Mouse (Mus musculus): ENCODE data around the gene Stat5b.
A peak's percentile ranks its signal among the peaks of the same experiment; 100 is the strongest.

Gene Stat5b

DNA sequence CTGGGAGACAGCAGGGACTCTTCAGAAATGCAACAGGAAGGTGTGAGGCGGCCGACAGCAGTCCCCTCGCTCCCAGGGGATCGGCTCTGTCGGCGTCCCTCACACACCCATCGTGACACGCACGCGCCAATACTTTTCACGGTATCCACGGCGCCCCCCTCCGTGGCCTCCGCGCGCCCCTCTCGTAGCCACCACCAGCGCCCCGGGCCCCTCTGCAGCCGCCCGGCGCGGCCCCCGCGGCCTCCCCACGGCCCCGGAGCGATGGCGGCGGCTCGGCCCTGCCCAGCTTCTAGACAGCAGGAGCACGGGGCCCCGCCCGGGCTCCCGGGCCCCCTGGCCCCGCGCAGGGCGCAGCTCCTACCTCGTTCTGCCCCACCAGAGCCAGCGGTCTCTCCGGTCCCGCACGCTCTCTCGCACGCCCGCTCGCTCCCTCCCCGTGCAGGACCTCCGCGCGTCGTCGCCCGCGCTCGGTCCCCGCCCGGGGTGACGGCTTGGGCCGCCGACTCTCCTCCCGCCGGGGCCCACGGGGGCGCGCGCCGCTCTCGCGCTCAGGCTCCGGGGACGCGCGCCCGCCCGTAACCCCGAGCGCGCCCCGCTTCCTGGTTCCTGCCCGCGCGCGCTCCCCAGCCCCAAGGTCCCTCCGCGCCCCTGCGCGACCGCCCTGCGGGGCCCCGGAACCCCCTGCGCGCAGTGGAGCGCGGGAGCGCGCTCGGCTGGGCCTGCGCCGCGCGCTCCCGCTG is at the start of gene Stat5b:
TSS of gene Stat5b (minus strand) at position 687 of the 740 bp plus-strand sequence.
- DNase-seq (ENCODE audit: low read depth): peak; percentile 46

DNA sequence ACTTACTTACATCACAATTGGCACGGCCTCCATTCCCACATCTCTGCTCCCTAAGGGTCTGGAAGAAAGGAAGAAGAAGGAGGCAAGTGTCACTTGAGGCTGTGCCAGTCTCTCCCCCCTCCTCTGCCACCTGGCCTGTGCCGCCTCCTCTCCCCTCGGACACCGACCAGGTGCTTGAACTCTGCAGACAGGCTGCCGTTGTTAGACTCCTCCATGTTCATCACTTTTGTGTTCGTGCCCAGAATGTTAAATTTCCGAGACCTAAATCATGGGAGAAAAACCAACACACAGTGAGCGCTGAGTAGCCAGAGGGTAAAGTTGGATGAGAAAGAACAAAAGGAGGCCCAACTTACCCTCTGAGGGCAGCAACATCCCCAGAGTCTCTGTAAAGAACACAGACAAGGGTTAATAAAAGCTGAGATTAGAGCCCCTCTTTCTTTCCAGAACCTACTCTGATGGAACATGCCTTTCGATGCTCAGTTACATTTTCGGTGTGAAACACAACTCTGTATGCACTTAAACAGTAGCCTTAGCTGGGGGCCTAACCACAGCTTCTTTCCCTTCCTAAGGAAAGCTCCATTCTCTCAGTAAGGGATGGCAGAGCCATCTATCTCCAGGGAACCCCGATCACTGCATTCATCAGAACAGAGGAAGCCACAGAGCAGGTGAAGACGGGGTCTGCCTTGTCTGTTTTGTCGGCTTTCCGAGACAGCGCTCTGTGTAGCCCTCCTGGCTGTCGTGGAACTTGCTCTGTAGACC is 48.1 kb upstream of the Stat5b start:
- no peak for DNase-seq (ENCODE audit: low read depth)

DNA sequence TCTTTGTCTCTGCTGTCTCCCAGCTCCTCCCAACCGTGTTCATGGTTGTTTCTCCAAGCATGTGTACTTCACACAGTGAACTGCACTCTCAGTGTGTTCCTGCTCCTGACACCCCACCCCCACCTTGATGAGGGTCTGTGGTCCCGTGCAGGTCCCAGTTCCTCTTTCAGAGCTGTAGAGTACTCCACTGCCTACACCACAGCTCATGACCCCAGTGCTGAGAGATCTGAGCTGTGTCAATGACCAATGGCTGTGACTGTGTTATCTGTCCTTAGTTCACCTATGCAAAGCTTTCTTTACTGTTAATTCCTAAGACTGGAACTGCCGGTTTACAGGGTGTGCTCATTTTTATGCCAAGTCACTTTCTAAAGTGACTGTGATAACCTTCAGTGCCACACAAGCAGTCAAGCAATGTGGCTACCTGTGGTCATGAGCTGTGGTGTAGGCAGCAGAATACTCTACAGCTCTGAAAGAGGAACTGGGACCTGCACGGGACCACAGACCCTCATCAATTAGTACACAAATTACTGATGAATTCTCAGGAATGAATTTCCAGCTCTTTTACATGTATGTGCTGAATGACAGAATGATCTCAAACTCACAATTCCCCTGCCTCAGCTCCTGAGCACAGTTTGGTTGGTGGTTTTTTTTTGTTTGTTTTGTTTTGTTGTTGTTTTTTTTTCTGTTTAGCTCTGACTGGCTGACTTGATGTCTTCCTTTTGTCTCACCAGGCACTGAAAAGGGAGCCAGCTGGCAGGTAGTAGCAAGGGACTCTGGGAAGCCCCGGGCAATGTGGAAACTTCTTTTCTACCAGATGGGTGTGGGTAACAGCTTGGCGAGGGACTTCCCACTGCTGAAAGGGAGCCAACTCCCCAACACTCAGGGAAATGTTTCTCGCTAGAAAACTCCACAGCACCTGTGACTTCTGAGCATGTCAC is 47.0 kb upstream of the Stat5b start:
- no peak for DNase-seq (ENCODE audit: low read depth)

DNA sequence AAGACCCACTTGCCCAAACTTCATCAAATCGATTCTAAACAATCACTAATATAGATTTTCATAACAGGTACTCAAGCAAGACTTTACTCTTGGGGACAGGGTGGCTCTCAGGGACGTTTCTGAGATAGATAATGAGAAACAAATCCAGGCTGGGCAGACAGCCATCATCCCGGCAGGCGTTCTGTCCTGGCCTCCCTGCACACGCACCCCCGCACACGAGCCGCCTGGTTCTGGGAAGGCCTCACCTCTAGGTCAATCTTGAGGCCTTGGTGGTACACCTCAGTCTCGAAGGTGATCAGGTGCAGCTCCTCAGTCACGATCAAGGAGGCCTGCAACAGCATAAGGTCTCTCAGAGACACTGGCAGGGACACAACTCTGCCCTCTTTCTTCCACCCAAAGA is 45.6 kb upstream of the Stat5b start:
- DNase-seq (ENCODE audit: low read depth): no peak

DNA sequence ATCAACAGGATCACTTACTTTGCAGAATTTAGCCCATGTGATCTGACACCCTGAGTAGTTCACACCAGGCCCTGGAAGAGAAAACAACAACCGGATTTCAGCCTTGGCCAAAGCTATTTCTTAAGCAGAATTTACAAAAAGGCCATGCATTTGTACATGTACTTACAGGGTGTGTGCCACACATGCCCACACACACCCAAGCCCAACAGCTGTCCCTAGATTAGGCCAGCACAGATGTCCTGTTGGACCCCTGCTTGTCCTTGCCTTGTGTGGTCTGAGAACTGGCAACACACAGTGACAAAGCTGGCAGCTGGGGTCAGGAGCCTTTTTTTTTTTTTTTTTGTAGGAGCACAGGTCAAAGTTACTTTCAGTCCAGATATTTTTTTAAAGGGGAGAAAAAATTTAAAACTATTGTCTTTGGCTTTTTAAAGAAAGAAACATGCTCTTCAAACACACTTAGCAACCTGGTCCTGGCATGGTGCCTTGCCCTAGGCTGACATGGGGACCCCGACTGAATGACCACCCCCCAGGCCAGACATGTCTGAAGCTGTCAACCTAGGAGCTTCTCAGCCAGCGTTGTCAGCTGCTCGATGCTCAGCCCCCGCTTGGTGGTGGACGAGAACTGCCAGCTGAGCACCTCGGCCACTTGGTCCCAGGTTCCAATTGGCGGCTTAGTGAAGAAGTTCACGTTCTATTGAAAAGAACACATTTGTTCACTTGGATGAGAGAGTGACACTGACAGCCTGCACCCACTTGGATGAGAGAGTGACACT is 43.8 kb upstream of the Stat5b start:
- DNase-seq (ENCODE audit: low read depth): no peak

DNA sequence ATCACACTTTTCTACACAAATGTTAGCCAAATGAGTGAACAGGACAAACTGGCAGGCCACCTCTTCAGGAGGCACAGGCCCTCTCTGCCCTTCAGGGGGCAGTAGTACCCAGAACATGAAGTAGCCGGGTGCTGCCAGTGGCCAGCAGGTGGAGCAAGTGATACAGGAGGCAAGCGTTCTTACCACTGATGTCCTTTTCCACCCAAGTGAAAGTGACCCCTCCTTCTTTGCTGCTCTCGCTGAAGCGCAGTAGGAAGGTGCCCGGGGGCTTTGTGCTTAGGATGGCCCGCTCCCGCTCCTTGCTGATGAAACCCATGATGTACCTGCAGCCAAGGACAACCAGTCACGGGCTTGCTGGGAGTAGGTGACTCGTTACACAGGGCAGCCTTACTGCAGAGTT is 43.0 kb upstream of the Stat5b start:
- DNase-seq (ENCODE audit: low read depth): peak; percentile 95

DNA sequence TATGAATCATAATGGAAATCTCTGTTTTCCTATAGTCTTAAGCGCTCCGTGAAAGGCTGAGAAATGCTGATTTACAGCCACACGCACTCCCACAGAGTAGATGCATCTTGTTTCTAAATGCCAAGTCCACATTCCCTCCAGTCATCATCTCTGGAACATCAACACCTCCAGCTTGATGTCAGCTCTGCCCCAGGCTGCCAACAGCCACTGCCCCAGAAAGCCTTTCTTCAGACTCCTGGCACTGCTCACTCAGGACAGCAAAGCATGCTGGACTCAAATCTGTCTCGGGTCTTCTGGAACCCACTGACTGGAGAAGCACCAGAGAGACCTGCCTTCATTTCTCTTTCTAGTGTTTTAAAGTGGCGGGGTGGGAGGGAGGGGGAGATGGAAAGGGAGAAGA is 41.9 kb upstream of the Stat5b start:
- no peak for DNase-seq (ENCODE audit: low read depth)

DNA sequence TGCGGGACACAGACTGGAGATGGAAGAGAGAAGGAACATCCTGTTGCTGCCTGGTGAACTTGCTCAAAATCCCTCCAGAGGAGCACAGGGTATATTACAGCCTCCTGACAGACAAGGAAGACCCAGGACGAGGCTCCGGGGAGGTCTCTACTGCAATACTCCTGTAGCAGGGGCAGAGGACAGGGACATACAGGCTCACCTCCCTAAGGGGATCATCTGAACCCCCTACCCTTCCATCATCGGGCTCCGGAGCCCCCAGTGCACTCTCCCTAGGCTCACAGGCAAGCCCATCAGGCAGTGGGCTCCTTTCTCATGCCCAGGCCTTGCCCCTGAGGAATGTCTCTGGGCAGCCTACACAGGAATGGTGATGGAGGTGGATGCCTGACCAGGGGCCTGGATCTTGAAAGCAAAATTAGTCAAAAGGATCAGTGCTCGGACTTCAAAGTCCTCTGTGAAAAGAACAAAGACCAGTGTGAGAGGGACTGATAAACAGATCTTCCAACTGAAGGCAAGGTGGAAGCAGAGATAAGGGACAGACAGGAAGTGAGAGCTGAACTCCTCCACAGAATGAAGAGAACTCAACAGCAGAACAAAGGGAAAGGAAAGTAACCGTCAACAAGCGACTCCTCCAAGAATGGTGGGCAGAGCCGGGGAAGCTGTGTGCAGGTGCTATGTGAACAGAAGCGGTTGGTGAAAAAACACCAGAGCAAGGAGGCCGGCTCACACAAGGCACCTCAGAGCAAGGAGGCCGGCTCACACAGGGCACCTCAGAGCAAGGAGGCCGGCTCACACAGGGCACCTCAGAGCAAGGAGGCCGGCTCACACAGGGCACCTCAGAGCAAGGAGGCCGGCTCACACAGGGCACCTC is 41.0 kb upstream of the Stat5b start:
- peak; percentile 97 for DNase-seq (ENCODE audit: low read depth)

DNA sequence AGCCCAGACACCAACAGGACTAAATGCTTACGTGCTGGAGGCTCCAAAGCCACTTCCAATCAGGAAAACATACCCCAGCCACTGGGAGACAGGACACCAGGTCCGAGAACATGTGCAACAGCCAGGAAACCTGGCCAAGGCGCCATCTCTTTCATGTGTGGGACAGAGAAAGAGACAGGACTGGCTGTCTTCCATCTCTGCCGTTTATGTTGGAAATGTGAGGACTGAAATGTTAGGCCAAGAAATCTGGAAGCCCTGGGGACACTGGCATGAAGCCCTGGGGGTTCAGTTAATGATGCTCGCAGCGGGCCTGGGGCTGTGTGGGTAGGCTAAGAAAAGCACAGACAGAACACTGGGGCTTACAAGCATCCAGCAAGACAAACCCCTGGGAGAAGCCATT is 40.0 kb upstream of the Stat5b start:
- no peak for DNase-seq (ENCODE audit: low read depth)

DNA sequence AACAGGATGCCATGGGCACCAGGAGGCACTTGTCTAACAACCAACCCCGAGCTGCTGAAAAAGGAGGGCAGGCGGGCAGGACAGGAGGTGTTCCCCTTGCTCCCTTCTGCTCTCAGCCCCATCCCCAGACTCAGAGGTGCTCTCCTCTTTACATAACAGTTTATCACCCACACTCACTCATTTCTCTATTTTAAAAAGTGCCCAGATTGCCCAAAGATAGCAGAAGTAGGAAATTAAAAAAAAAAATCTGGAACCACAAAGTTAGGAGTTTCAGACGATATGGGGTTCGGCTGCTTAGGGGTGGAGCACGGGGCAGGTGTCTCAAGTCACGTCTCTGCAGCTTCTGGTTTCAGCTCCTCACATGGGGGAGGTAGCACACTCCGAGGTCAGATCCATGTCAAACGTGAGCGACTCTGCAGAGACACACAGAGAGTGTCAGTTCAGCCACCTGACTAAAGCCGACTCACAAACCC is 37.9 kb upstream of the Stat5b start:
- peak; percentile 57 for DNase-seq (ENCODE audit: low read depth)

DNA sequence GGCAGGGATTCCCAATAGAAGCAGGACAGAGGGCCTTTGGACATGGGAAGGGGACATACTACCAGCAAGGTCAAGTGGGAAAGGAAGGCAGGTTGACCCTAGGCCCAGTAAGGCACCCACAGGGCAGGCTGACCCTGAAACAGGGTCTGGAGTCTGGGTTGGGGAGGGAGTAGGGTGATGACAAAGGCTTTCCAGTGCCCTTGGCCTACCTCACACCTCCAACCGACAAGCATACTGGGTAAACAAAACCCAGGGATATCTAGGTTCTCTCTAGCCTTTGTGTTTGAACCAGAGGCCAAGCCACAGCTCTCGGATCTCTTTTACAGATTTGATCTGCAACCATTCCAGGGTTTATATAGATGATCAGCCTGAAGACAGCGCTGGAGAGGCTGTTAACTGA is 37.2 kb upstream of the Stat5b start:
- no peak for DNase-seq (ENCODE audit: low read depth)

DNA sequence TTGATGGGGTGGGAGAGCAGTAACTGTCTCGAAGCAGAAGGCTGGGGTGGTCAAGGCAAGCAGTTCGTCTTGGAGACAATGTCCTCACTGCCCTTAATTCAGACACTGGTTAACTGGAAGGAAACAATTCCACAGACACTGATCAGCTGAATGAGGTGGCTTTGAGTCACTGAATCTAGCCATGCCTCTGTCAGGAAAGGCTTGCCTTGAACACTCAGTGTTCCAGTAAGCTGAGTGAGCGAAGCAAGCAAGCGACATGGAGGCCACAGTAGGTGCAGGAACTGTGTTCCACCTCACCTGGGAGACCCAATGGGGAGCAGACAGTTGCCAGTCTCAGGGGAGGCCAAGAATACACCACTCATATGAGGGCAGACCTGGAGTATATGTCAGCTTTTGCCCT is 36.7 kb upstream of the Stat5b start:
- DNase-seq (ENCODE audit: low read depth): no peak

DNA sequence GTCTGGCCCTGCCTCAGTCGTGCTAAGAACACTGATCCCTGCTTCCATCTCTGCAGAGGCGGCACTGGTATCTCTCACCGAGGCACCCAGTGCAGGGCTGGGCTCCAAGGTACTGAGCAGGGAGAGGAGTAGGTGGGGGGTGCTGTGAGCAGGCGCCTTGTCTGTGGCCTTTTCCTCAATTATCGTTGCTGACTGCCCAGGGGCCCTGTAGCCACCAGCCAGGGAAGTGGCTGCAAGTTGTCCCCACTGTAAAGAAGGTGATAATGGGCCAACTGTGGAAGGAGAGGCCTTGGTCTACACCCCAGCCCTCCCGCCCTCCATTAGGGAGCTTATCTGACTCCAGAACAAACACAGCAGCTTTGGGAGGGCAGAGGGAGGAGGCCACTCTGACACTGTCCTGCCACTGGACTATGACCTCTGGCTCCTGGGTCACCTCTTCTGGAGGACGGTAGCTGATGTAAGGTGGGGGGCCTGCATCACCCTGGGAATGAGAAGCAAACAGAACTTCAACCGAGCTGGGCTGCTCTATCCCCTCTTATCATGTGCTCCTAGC is 35.7 kb upstream of the Stat5b start:
- DNase-seq (ENCODE audit: low read depth): no peak

DNA sequence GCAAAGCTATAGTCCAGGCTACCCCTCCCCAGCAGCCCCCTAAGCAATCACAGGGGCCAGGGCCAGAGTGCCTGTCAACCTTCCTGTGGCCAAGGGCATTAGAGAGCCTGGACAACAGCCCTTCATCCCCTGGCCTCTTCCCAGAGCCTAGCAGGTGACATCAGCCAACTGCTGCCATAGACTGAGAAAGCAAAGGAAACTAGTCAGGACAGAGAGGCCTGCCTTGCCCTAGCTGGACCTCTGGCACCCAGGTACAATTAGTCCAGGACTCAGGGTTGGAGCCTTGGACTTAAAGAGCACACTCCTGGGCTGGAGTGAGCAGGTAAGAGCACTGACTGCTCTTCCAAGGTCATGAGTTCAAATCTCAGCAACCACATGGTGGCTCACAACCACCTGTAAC is 34.9 kb upstream of the Stat5b start:
- no peak for DNase-seq (ENCODE audit: low read depth)

DNA sequence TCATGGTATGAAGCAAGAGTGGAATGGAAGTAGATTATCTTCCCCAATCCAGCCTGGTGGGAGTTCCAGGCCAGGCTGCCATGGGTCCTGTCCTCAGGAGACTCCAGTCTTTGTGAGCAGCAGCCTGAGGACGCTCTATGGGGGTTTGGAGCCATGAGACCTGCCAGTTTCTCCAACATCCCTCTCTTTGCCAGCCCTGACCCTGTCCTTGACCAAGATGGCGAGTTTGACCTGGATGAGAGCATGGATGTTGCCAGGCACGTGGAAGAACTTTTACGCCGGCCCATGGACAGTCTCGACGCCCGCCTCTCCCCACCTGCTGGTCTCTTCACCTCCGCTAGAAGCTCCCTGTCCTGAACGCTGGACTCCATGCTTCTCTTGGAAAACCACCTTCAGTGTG is 33.1 kb upstream of the Stat5b start:
- DNase-seq (ENCODE audit: low read depth): no peak

DNA sequence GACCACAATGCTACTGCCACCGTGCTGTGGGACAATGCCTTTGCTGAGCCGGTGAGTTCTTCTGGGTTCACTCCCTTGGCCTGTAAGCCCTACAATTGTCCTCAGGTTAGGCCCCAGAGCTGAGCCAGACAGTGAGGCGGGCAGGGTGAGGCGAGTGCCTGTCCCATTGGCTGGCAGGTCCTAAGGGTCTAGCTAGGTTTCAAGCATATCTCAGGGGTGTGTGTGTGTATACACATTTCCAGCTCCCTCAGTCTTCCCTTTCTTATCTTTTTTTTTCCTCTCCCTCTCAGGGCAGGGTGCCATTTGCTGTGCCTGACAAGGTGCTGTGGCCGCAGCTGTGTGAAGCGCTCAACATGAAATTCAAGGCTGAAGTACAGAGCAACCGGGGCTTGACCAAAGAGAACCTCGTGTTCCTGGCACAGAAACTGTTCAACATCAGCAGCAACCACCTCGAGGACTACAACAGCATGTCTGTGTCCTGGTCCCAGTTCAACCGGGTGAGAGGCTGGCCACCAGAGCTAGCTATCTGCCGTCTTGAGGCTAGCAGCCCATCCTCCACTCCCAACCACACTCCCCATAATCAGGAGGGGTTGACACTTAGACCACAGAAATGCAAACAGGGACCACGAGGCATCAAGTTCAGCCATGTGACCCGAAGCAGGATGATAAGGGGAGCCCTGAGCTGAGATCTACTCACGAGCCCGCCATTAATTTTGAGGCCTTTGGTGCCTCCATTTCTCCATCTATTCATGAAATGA is 29.0 kb upstream of the Stat5b start:
- DNase-seq (ENCODE audit: low read depth): peak; percentile 34

DNA sequence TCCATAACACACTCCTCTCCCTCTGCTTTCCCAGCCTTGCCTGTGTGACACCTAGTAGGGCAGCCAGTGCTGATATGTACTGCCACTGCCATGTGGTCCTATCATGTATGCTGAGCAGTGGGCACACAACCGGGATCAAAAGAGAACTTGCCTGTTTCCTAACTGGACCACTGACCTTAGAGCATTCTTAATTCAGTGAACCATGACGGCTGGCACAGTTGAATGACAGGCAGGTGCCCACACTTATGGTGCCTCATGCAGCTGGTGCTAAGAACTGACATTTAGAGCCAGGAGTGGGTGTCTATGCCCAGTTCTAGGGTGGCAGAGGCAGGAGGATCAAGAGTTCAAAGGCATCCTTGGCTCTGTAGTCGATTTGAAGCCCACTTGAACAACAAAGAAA is 25.2 kb upstream of the Stat5b start:
- no peak for DNase-seq (ENCODE audit: low read depth)

DNA sequence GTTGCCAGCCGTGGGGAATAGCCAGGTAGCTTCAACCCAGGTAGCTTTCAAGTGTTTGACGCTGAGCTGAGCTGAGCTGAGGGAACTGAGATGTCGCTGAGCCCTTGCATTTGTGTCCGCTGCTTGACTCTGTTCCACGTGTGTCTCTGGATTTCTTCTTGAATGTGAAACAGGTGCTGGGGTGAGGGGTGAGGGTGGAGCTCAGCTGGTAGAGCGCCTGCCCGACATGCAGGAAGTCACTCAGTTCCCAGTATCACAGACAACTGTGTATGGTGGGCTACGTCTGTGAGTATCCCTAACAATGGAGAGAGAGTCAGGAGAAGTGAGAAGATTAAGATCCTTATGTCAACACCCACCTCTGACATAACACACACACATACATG is 20.4 kb upstream of the Stat5b start:
- no peak for DNase-seq (ENCODE audit: low read depth)

DNA sequence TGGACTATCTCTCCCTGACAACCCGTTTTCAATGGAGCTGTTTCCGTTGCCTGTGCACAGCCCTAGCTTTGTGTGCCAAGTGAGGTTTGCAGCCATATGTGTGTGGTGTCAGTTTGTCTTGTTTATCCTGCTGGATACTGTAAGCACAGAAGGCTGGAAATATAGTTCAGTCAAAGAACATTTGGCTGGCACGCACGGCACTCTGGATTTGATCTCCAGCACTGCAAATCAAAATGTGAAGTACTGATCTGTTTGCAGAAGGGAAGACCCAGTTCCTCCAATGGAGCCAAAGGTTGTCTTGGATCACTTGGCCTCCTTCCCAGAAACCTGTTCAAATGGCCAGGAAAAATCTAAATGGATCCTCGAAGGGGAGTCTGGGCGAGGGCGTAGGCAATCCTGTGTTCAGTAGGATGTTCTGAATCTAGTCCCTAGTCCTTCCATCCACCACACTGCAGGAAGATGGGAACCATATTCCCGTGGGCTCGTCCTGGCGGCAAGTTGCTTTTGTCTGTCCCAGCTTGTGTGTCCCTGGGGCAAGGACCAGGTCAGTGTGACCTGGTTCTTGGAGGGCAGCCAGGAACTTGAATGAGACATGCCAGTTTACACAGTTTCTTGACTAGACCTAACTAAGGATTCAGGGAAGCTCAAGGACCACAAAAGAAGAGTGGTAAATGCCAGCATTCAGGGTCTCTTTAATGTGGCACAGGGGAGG is 19.9 kb upstream of the Stat5b start:
- no peak for DNase-seq (ENCODE audit: low read depth)

All from 416B (cell line).